Mouse (Mus musculus): ENCODE measurements around the gene Cracr2b.

Cracr2b gene

DNA sequence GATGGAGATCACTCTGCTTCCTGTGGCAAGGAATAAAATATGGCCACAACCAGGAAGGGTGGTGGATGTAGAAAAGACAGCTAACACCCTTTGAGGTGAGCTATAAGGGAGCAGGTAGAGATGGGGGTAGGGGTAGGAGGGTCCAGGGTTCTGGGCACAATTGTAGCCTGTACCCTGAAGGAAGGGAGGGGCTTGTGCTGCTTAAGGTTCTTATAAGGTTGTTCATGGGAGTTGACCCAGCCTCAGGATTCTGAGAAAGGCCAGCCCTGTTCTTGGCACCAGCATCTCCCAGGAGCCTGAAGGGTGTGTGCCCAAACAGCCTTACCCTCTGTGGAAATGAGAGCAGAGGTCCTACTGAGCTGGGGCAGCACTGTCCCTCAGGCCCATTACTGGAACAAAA is 9.0 kb upstream of the Cracr2b start:
- no peak for DNase-seq (ENCODE audit: extremely low spot score, low read depth, low spot score)

DNA sequence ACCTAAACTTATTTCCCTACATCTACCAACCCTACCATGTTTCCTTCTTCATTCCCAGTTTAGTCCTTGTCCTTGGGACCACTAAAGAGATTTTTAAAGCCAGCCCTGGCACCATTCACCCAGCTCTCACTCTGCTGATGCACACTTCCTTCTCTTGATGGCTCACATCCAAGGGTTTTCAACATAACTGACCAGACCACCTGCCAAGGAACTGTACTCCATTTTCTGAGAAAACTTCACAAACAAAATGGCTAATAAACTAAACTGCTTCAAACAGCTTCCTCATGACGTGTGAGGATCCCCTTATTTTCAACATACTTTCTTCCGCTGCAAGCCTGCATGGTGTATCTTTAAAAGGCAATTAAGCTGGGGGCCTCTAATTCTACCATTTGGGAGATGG is 7.3 kb upstream of the Cracr2b start:
- no peak for DNase-seq (ENCODE audit: extremely low spot score, low read depth, low spot score)

DNA sequence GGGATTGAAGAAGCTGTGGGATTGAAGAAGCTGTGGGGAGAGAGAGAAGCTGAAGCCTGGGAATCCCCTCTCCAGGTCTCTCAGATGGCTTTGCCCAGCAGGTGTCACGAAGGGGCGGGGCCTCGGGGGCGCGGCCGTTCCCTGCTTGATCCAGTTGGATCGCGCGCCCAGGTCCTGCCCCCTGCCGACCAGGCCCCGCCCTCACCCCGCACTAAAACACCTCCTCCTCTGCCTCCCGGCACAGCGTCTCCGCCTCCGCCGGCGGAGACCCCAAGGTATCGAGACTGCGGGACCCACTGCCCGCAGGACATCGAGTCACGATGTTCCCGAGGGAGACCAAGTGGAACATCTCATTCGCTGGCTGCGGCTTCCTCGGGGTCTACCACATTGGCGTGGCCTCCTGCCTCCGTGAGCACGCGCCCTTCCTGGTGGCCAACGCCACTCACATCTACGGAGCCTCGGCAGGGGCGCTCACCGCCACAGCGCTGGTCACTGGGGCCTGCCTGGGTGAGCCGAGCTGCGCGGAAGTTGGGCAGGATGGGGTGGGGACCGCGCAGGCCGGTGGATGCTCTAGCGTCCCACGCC is 5.8 kb upstream of the Cracr2b start, which contains the start of gene Pnpla2:
Pnpla2 (plus strand) TSS at position 232 of the 585 bp plus-strand sequence.
- no peak for DNase-seq (ENCODE audit: extremely low spot score, low read depth, low spot score)

DNA sequence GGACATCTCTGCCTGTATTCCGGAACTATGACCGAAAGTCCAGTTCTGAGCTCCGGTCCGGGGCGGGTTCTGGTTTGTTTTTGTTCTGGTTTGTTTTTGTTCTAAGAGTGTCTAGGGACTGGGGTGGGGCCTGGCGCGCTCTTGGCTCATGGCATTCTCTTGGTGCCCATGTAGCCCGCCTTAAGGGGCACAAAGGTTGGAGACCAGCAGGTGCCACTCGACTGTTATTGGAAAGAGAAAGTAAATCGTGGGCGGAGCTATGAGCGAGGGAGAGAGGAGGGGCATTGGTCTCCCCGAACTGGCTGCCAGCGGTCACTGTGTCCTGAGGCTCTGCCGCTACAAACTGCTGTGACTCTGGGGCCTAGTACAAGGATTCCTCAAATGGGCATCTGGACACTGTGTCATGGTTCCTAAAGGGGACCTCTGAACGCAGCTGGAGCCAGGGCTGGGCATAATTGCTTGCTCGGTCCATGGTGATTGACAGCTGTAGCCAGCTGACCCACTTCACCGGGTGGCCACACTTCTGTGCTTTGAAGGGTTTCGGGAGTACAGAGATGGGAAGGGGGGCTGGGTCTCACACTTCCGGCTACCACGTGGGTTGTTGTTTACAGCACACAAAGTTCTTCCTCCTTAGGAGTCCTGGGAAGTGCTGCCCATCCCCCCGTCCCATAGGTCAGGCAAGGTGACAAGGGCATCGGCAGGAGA is 5.1 kb upstream of the Cracr2b start:
- no peak for DNase-seq (ENCODE audit: extremely low spot score, low read depth, low spot score)

DNA sequence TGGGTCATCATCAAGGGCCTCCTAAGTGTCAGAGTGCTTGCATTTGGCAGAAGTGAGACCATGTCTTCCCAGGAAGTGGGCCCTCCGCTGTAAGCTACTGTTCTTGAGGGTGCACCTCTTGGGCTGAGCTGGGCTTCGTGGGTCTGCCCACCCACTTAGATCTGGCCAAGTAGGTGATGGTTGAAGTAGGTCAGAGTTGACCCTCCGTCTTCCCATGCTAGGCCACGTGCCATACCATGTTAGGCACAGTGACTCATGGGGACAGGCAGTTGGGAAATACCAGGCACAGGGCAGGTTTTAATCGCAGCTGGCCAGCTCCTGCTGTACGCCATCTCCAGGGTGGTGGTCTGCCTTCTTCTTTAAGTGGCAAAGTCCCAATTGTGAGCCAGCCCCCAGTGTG is 4.2 kb upstream of the Cracr2b start:
- DNase-seq (ENCODE audit: extremely low spot score, low read depth, low spot score), result no peak

DNA sequence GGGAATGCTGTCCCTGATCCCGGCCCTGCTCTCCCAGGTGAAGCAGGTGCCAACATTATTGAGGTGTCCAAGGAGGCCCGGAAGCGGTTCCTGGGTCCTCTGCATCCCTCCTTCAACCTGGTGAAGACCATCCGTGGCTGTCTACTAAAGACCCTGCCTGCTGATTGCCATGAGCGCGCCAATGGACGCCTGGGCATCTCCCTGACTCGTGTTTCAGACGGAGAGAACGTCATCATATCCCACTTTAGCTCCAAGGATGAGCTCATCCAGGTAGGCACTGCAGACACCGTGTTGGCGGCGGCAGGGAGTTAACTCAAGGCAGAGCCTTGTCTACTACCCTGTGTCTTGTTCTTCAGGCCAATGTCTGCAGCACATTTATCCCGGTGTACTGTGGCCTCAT is 3.7 kb upstream of the Cracr2b start:
- DNase-seq (ENCODE audit: extremely low spot score, low read depth, low spot score), result no peak

DNA sequence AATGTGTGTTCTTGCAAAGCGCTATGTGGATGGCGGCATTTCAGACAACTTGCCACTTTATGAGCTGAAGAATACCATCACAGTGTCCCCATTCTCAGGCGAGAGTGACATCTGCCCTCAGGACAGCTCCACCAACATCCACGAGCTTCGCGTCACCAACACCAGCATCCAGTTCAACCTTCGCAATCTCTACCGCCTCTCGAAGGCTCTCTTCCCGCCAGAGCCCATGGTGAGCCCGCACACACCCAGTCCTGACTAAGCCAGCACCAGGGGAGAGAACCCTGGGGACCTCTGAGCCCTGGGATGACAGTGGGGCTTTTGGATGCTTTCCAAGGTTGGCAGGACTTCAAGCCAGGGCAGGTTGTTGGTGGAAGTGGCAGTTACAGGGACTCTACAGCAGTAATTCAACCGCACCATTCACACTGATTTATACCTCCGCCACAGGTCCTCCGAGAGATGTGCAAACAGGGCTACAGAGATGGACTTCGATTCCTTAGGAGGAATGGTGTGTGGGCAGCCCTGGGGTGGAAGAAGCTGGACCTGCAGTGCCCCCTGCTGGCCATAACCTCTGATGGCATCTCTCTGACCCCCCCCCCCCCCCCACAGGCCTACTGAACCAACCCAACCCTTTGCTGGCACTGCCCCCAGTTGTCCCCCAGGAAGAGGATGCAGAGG is 2.8 kb upstream of the Cracr2b start:
- DNase-seq (ENCODE audit: extremely low spot score, low read depth, low spot score), result no peak

DNA sequence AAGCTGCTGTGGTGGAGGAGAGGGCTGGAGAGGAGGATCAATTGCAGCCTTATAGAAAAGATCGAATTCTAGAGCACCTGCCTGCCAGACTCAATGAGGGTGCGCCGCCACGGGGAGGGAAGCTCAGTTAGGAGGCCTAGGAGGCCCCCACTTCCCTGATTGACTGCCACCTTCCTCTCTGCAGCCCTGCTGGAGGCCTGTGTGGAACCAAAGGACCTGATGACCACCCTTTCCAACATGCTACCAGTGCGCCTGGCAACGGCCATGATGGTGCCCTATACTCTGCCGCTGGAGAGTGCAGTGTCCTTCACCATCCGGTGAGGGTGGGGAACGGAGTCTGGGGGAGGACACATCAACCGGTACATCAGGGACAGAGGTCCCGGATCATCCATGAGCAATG is 2.2 kb upstream of the Cracr2b start:
- no peak for DNase-seq (ENCODE audit: extremely low spot score, low read depth, low spot score)

DNA sequence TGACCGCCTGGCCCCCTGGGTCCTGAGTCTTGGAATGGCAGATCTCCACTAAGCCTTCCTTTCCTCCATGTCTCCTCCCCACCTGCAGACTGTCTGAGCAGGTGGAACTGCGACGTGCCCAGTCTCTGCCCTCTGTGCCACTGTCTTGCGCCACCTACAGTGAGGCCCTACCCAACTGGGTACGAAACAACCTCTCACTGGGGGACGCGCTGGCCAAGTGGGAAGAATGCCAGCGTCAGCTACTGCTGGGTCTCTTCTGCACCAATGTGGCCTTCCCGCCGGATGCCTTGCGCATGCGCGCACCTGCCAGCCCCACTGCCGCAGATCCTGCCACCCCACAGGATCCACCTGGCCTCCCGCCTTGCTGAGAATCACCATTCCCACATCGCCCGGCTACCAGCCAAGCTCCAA is 1.6 kb upstream of the Cracr2b start:
- DNase-seq (ENCODE audit: extremely low spot score, low read depth, low spot score), result no peak

DNA sequence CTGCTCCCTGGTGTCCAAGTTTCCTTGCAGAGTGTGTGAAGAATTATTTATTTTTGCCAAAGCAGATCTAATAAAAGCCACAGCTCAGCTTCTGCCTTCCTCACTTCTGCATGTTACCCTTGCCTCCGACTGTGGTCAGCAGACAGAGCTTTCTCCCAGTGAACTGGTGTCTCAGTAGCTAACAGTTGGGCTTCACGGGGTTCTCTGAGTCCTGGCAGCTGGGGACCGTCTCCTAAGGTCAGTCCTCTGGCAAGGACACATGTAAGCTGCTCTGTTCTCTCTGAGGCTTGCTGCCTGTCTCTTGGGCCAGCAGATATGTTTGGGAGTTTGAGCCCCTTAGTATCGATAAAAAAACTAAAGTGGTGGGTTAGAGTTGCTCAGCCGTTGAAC is 898 bp upstream of the Cracr2b start:
- no peak for DNase-seq (ENCODE audit: extremely low spot score, low read depth, low spot score)

DNA sequence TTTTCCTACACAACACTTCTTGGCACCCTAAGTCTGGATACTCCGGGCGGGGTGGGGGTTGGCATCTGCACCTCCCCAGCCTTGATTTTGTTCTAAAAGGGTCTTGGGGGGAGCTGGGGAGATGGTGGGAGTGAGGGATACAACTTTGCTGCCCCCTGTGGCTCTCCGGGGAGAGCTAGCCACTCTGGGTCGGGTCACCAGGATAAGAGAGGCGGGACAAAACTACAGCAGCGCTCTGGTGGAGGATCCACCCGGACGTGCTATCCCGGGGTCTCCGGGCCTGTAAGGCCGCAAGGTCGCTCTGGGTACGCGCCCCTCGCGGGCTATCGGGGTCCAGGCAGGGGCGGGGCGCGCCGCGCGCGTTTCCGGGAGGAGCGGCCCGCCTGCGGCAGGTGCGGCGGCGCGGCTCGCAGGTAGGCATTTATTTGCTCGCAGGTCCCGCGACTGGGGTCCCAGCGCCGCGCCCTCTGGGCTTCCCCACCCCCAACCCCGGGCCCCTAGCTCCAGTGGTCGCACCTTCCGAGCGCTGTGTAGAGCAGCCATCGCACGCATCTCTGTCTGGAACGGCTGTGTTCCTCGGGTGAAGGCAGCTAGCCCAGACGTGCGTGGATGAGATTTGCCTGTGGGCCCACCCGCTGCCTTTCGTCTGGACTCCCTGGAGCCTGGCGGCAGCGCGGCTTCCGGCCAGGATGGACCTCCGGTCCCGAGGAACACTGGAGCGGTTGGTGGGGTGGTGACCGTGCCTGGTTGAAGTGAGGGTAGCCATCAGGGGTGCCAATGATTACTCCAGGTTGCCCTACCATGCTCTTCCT is 833 bp downstream of the Cracr2b start:
- no peak for DNase-seq (ENCODE audit: extremely low spot score, low read depth, low spot score)

DNA sequence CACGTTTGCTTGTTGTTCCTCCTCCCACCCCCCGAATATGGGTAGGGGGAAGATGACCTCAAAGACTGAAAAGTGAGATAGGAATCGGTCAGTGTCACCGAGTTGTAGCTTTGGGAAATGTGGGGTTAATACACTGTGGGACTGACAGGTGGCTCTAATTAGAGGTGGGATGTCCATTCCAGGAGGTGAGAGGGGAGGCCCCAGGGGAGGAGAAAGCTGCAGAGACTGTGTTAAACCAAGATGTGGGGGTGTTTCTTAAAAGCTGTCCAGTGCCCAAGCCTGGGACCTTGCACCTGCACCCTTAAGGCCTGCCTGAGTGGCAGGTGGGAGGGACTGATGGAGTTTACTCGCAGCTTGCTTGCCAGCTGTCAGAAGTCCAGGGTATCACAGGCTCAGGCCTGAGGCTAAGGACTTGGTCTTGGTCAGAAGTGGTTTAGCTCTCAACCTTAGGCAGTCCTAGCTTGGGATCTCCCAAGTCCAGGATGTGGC is 1.5 kb downstream of the Cracr2b start:
- no peak for DNase-seq (ENCODE audit: extremely low spot score, low read depth, low spot score)

DNA sequence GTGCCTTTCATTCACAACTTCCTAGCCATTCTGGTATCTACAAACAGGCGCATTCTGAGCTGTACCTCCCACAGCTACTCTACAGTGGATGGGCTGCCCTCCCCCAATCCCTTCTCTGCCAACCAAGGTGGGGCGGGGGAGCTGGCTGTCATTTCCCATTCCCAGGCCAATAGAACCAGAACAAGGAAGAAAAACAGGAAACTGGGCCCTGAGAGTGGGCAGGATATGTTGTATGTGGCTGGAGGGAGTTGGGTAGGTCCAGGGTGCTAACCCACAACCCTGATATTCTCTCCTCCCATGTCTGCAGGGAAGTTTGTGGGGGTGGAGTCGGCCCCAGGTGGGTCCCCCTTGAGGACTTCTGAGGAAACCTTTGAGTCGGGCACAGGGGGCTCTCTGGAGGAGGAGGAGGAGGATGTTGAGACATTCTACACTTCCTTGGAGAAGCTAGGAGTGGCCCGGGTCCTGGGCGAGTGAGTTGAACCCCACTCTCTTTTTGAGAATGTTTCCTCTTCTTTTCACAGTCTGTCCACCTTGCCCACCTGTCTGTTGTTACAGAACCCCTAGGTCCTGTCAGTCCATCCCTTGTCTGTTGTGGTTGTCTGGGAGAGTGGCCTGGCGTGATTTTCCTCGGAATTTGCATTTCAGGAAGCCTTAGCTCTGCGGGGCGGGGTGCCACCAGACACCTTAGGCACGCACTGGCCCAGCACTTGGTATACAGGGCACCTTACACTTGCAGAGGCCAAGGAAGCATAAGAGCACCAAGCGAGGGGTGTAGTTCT is 3.1 kb downstream of the Cracr2b start:
- no peak for DNase-seq (ENCODE audit: extremely low spot score, low read depth, low spot score)

DNA sequence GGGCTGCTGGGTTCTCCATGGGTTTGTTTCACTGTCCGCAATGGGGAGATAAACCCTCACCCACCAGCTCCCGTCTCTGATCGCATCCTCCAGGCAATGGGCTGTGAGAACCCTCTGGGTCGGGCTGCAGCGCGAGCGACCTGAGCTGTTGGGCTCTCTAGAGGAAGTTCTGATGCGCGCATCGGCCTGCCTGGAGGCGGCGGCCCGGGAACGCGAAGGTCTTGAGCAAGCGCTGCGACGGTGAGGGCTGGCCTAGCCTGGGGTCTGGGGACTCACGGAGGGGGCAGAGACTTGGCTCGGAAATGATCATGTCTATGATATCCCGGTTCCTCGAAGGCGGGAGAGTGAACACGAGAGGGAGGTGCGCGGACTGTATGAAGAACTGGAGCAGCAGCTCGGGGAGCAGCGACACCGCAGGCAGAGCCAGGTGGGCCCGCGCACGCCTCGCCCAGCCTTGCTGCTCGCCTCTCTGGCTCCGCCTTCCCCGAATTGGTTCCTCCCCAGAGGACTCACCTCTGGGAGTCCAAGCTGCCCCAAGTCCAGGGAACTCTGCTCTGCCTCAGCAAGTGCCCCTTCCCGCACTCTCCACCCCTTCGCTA is 3.8 kb downstream of the Cracr2b start:
- DNase-seq (ENCODE audit: extremely low spot score, low read depth, low spot score), result no peak

DNA sequence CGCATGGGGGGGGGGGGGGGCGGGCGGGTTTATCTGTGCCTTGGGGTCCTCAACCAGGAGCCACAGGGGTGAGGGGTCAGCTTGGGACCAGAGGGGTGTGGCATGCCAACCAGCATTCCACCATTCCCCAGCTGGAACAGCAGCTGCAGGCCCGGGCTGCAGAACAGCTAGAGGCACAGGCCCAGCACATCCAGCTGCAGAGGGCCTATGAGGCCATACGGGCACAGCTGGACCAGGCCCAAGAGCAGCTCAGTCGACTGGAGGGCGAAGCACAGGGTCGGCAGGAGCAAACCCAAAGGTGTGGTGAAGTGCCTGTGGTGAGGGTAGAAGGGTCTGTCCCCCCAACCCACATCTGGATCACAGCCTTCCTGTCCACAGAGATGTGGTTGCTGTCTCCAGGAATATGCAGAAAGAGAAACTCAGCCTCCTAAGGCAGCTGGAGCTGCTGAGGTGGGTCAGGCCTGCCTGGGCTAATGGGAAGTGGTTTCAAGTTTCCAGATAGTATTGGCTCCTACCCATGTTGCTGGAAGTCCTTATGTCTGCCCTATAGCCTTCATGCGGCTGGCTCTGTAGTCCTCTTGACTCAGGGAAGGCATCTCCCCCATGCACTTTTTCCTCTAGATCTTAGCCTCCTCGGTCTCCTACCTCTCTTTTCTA is 4.6 kb downstream of the Cracr2b start:
- DNase-seq (ENCODE audit: extremely low spot score, low read depth, low spot score), result no peak

DNA sequence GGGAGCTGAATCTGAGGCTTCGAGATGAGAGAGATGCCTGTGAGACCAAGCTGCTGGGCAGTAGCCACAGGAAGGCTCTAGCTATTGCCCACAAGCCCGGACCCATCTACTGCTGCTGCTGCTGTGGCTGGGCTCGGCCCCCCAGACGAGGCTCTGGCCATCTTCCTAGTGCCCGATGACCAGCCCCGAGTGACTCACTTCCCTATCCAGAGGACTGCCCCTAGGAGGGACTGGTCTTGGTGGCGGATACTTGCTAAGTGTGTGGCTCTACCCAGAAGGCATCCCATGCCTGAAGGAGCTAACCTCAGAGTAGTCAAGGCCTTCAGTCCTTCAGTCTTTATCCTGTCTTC is 5.1 kb downstream of the Cracr2b start:
- no peak for DNase-seq (ENCODE audit: extremely low spot score, low read depth, low spot score)

DNA sequence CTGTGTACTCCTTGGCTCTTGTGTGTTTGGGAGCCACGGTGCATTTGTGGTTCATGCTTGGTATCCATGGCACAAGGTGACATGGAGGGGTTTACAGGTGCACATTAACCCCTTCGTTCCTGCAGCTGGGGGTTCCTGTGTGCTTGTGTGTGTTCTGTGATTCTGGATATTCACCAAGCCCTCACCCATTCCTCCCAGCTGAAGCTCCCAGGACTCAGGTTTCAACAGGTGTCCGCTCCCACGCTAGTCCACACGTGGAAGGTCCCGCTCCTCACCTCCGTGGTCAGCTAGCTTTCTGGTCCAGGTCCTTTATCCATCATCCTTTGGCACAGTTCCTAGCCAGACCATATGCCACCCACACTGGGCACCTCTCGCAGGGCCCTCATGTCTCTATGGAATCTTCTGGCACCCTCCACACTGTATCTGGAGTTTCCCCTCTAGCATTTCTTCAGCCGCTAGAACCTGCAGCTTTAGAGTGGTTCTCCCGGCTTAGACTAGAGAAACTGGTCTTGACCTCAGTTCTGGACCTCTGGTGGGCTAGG is 5.8 kb downstream of the Cracr2b start:
- DNase-seq (ENCODE audit: extremely low spot score, low read depth, low spot score), result no peak

DNA sequence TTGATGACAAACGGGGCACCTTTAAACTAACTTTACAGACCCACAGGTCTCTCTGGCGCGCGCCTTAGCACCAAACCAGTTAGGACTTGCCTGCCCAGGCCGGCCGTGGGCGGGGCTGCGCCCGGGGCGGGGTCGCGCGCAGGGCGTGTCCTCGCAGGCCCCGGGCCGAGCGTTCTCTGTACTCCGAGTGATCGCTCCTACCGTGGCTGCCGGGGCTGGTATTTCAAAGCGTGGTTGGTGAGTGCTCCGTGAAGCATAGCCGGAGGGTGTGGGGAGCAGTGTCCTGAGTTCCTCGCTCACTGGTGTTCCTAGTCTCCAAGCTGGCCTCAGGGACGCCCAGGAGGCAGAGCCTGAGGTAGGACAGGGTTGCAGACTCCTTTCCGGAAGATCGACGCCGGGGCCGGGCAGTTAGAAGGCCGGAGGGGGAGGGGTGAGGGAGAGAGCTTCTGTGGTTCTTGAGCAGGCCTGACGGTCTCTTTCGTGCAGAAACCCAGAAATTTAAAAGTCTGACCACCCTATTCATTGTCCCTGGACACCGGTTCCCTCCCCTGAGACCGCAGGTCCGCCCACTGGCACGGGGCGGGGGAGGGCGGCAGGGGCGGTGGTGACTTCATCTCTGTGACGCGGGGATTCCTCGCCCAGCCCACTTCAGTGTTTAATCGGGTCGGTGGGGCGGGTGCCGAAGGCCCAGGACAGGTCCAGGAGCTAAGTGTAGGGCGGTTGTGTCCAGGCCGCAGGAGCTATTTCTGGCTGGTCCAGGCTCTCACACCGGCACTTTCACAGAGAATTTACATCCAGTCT is 6.5 kb downstream of the Cracr2b start, which contains the start of gene Cd151:
Cd151 (plus strand) TSS at position 163 of the 801 bp plus-strand sequence.
- no peak for DNase-seq (ENCODE audit: extremely low spot score, low read depth, low spot score)

DNA sequence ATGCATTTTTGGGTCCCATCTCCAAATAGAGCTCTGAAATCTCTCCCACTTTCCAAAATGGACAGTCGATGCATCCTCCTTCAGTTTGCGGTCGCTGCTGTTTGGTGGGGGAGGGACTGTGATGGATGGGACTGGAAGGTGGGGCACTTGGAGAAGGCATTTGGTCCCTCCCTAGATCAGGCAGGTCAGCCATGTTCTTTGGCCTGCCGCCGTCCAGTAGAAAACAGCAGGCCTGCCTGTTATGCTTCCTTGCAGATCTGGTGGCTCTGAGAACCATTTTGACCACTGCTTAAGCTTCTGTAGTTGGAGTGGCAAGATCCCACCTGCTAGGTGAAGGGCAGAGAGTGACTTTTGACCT is 7.2 kb downstream of the Cracr2b start:
- DNase-seq (ENCODE audit: extremely low spot score, low read depth, low spot score), result no peak
